Comparison of ENCODE assay signal across 7 mouse cellular contexts in genomic region chr2:119758101-119758843, GRCm38 (mm10). TPM values are rescaled to one million over a fixed set of nuclear protein-coding genes. Genes with fewer than 3 reads are reported as not detected.
DNase-seq lines count a peak whose midpoint lies in the region; ATAC-seq and TF ChIP-seq lines count a peak whose summit lies in the region.

No protein-coding gene starts in this region.

- H3K27ac ChIP-seq in embryonic facial prominence, embryonic 10.5 days (replicated peaks) = peak overlapping the region; percentile 35; the same call in 1 of the 2 replicates
- peak overlapping the region; percentile 69 for H3K27ac ChIP-seq in hindbrain, embryonic 10.5 days
- no peak overlapping the region for H3K27ac ChIP-seq in liver, embryonic 11.5 days (ENCODE audit: low read depth, low read length)

- peak overlapping the region; percentile 99 for H3K4me2 ChIP-seq in liver, embryonic 11.5 days
- H3K4me2 ChIP-seq in myocyte (ENCODE audit: low read depth) = peak overlapping the region; percentile 24

- no peak for TF ChIP-seq CTCF in E14TG2a.4 (conservative IDR thresholded peaks at IDR 0.05; ENCODE audit: low read length)

- ATAC-seq in liver, embryonic 11.5 days (replicated peaks; ENCODE audit: low FRiP score) = no peak; the same call in 1 of the 2 replicates

- H3K79me2 ChIP-seq in myocyte (ENCODE audit: control insufficient read depth, insufficient read depth) = no peaks in the 10 kb centered on the region

- DNase-seq in ZHBTc4 (ENCODE audit: low read depth, low spot score) = peak; percentile 63
- DNase-seq in embryonic facial prominence, embryonic 10.5 days (ENCODE audit: low spot score) = peak; percentile 59
- peak; percentile 53 for DNase-seq in hindbrain, embryonic 10.5 days (ENCODE audit: low spot score)
- DNase-seq in liver, embryonic 11.5 days (ENCODE audit: low spot score) = peak; percentile 54
- DNase-seq in yolk sac, embryonic 10.5 days (ENCODE audit: low spot score) = peak; percentile 54

- H3K36me3 ChIP-seq in E14TG2a.4 (ENCODE audit: insufficient read depth, low read length) = peaks cover 14% of the 10 kb centered on the region
- H3K36me3 ChIP-seq in embryonic facial prominence, embryonic 10.5 days (replicated peaks) = peaks cover 6% of the 10 kb centered on the region
- peaks cover 2% of the 10 kb centered on the region; the same call in 1 of the 2 replicates for H3K36me3 ChIP-seq in hindbrain, embryonic 10.5 days
- H3K36me3 ChIP-seq in liver, embryonic 11.5 days (ENCODE audit: control insufficient read depth, insufficient read depth, low read length) = no peaks in the 10 kb centered on the region
- no peaks in the 10 kb centered on the region for H3K36me3 ChIP-seq in myocyte (ENCODE audit: control insufficient read depth, insufficient read depth)

- TF ChIP-seq POLR2A in myocyte (IDR thresholded peaks at IDR 0.05; ENCODE audit: insufficient read length, low read depth) = no peak

- H3K4me1 ChIP-seq in E14TG2a.4 (replicated peaks; ENCODE audit: low read depth, low read length) = peaks cover 36% of the 10 kb centered on the region
- H3K4me1 ChIP-seq in embryonic facial prominence, embryonic 10.5 days = peaks cover 20% of the 10 kb centered on the region
- peaks cover 18% of the 10 kb centered on the region for H3K4me1 ChIP-seq in hindbrain, embryonic 10.5 days (replicated peaks)
- H3K4me1 ChIP-seq in liver, embryonic 11.5 days (replicated peaks; ENCODE audit: control insufficient read depth, insufficient read depth, low read length) = peaks cover 8% of the 10 kb centered on the region

- WGBS in embryonic facial prominence, embryonic 10.5 days = under 1% methylated on average over 76 of the region's 77 CpGs
- WGBS in hindbrain, embryonic 10.5 days = under 1% methylated on average over 77 of the region's 77 CpGs
- under 1% methylated on average over 60 of the region's 77 CpGs for WGBS in liver, embryonic 11.5 days

- H3K4me3 ChIP-seq in E14TG2a.4 (replicated peaks; ENCODE audit: low read length) = peak overlapping the region; percentile 81
- peak overlapping the region; percentile 74 for H3K4me3 ChIP-seq in embryonic facial prominence, embryonic 10.5 days
- H3K4me3 ChIP-seq in hindbrain, embryonic 10.5 days = peak overlapping the region; percentile 65
- H3K4me3 ChIP-seq in liver, embryonic 11.5 days (ENCODE audit: low read depth, low read length) = peak overlapping the region; percentile 66
- no peak overlapping the region for H3K4me3 ChIP-seq in myocyte

- H3K27me3 ChIP-seq in E14TG2a.4 (ENCODE audit: insufficient read depth, low read length) = peaks cover 49% of the 10 kb centered on the region
- H3K27me3 ChIP-seq in embryonic facial prominence, embryonic 10.5 days (replicated peaks; ENCODE audit: low read depth, poor library complexity, severe bottlenecking) = peaks cover 94% of the 10 kb centered on the region
- H3K27me3 ChIP-seq in hindbrain, embryonic 10.5 days (ENCODE audit: insufficient read depth, poor library complexity, severe bottlenecking) = peaks cover 95% of the 10 kb centered on the region
- peaks cover 77% of the 10 kb centered on the region for H3K27me3 ChIP-seq in liver, embryonic 11.5 days (replicated peaks; ENCODE audit: control insufficient read depth, insufficient read depth, low read length)
- H3K27me3 ChIP-seq in myocyte (ENCODE audit: control insufficient read depth, insufficient read depth, insufficient read length) = peaks cover 43% of the 10 kb centered on the region

- peak overlapping the region; percentile 48 for H3K9ac ChIP-seq in liver, embryonic 11.5 days (ENCODE audit: low read depth, low read length)

- no peaks in the 10 kb centered on the region for H3K9me3 ChIP-seq in E14TG2a.4 (ENCODE audit: low read length)
- H3K9me3 ChIP-seq in embryonic facial prominence, embryonic 10.5 days = no peaks in the 10 kb centered on the region
- no peaks in the 10 kb centered on the region for H3K9me3 ChIP-seq in hindbrain, embryonic 10.5 days
- no peaks in the 10 kb centered on the region for H3K9me3 ChIP-seq in liver, embryonic 11.5 days (ENCODE audit: control insufficient read depth, low read length)

- no peak overlapping the region for H3ac ChIP-seq in myocyte (ENCODE audit: control insufficient read depth, insufficient read length)

TF ChIP-seq in myocyte, 11 proteins besides CTCF, POLR2A, EP300 and RAD21:
- TF ChIP-seq REST (IDR thresholded peaks at IDR 0.05; ENCODE audit: insufficient read depth, insufficient read length) (no peak), SRF (IDR thresholded peaks at IDR 0.05; ENCODE audit: control insufficient read depth, insufficient read length, low read depth) (no peak), MYOD1 (IDR thresholded peaks at IDR 0.05; ENCODE audit: control insufficient read depth in 1 of 3, insufficient read length in 2 of 3, low read depth in 2 of 3) (no peak), MYOG (IDR thresholded peaks at IDR 0.05; ENCODE audit: control insufficient read depth in 1 of 3, insufficient read depth in 1 of 3, insufficient read length in 2 of 3, low read depth in 2 of 3) (no peak), E2F4 (IDR thresholded peaks at IDR 0.05; ENCODE audit: insufficient read depth) (no peak), USF1 (IDR thresholded peaks at IDR 0.05; ENCODE audit: low read depth) (no peak), TCF3 (IDR thresholded peaks at IDR 0.05; ENCODE audit: insufficient read length, low read depth) (no peak)

RNA-seq across cellular contexts. Expression of gene Ltk, which starts 2.0 kb away (rescaled TPM):
- polyA plus RNA-seq in embryonic facial prominence, embryonic 10.5 days (2016; fragmentation: Nextera tagmentation; extraction: Ambion mirVana) = not detected in 2 replicates
- not detected in 2 replicates for polyA plus RNA-seq in hindbrain, embryonic 10.5 days (2016; fragmentation: Nextera tagmentation; extraction: Ambion mirVana)
- polyA plus RNA-seq in liver, embryonic 11.5 days (2014; fragmentation: Nextera tagmentation; extraction: Ambion mirVana) = 0.19 and 0.43 TPM in 2 replicates
- polyA plus RNA-seq in myocyte (2012; fragmentation: generic; extraction: Trizol) = not detected

RNA-seq across cellular contexts. Expression of gene Itpka, which starts 16.1 kb away (rescaled TPM):
- 0.79 and 0.89 TPM in 2 replicates for polyA plus RNA-seq in embryonic facial prominence, embryonic 10.5 days (2016; fragmentation: Nextera tagmentation; extraction: Ambion mirVana)
- 1.0 and 1.2 TPM in 2 replicates for polyA plus RNA-seq in hindbrain, embryonic 10.5 days (2016; fragmentation: Nextera tagmentation; extraction: Ambion mirVana)
- 3.9 and 4.0 TPM in 2 replicates for polyA plus RNA-seq in liver, embryonic 11.5 days (2014; fragmentation: Nextera tagmentation; extraction: Ambion mirVana)
- 0.14 TPM for polyA plus RNA-seq in myocyte (2012; fragmentation: generic; extraction: Trizol)

RNA-seq across cellular contexts. Expression of gene Rpap1, which starts 29.1 kb away (rescaled TPM):
- polyA plus RNA-seq in embryonic facial prominence, embryonic 10.5 days (2016; fragmentation: Nextera tagmentation; extraction: Ambion mirVana) = 40.6 and 41.1 TPM in 2 replicates
- 40.2 and 41.6 TPM in 2 replicates for polyA plus RNA-seq in hindbrain, embryonic 10.5 days (2016; fragmentation: Nextera tagmentation; extraction: Ambion mirVana)
- polyA plus RNA-seq in liver, embryonic 11.5 days (2014; fragmentation: Nextera tagmentation; extraction: Ambion mirVana) = 29.1 and 30.0 TPM in 2 replicates
- 13.7 TPM for polyA plus RNA-seq in myocyte (2012; fragmentation: generic; extraction: Trizol)

RNA-seq across cellular contexts. Expression of gene Tyro3, which starts 39.3 kb away (rescaled TPM):
- polyA plus RNA-seq in embryonic facial prominence, embryonic 10.5 days (2016; fragmentation: Nextera tagmentation; extraction: Ambion mirVana) = 19.3 and 22.5 TPM in 2 replicates
- 21.5 and 23.5 TPM in 2 replicates for polyA plus RNA-seq in hindbrain, embryonic 10.5 days (2016; fragmentation: Nextera tagmentation; extraction: Ambion mirVana)
- 5.8 and 5.9 TPM in 2 replicates for polyA plus RNA-seq in liver, embryonic 11.5 days (2014; fragmentation: Nextera tagmentation; extraction: Ambion mirVana)
- 6.0 TPM for polyA plus RNA-seq in myocyte (2012; fragmentation: generic; extraction: Trizol)
